Mouse (Mus musculus): ENCODE data around the gene Ccndbp1. TPM values are rescaled to one million over a fixed set of nuclear protein-coding genes. Genes with fewer than 3 reads are reported as not detected.
"Not testable (repeated sequence)": the region's sequence is repeated elsewhere in the genome, so short reads cannot be mapped to it uniquely, and the experiment has no call there.

The Ccndbp1 gene
- polyA plus RNA-seq (2016; fragmentation: Nextera tagmentation; extraction: Ambion mirVana): 44.9 and 47.7 TPM in 2 replicates

GRCm38 (mm10) chr2:121007925-121008663, at the start of gene Ccndbp1:
Gene Ccndbp1, plus strand, starts transcription at chr2:121008403.
- peak; percentile 95 for ATAC-seq (ENCODE audit: low FRiP score)
- peak within 1 kb of the TSS; percentile 74 for H3K9ac ChIP-seq
- H3K4me2 ChIP-seq: peak within 1 kb of the TSS; percentile 82
- no peaks in the 10 kb centered on the region for H3K9me3 ChIP-seq
- peaks cover 11% of the 10 kb centered on the region for H3K4me1 ChIP-seq
- peaks cover 18% of the 10 kb centered on the region for H3K36me3 ChIP-seq (replicated peaks)
- H3K27me3 ChIP-seq: no peaks in the 10 kb centered on the region
- peak within 1 kb of the TSS; percentile 25; the same call in 1 of the 2 replicates for H3K27ac ChIP-seq
- H3K4me3 ChIP-seq (replicated peaks): peak within 1 kb of the TSS; percentile 83
- WGBS: 2% methylated on average over 34 of the region's 34 CpGs

GRCm38 (mm10) chr2:120959363-120959762, 48.8 kb upstream of the Ccndbp1 start:
- Histone ChIP-seq H3K4me2 (no peak overlapping the region), H3K27ac (no peak overlapping the region), H3K4me1 (no peaks in the 10 kb centered on the region), H3K27me3 (no peaks in the 10 kb centered on the region), H3K4me3 (replicated peaks) (no peak overlapping the region), H3K36me3 (replicated peaks) (peaks cover 19% of the 10 kb centered on the region), H3K9ac (no peak overlapping the region), H3K9me3 (no peaks in the 10 kb centered on the region)
- WGBS: 95% methylated on average over 2 of the region's 2 CpGs
- ATAC-seq (ENCODE audit: low FRiP score): no peak

- Histone ChIP-seq H3K4me3 (replicated peaks) (no peak overlapping the region), H3K4me1 (no peaks in the 10 kb centered on the region), H3K9me3 (no peaks in the 10 kb centered on the region), H3K27ac (no peak overlapping the region), H3K9ac (no peak overlapping the region), H3K4me2 (no peak overlapping the region), H3K36me3 (replicated peaks) (peaks cover 14% of the 10 kb centered on the region), H3K27me3 (no peaks in the 10 kb centered on the region)
- 95% methylated on average over 5 of the region's 5 CpGs for WGBS
- ATAC-seq (ENCODE audit: low FRiP score): no peak
Measured at GRCm38 (mm10) chr2:120959827-120960226, 48.4 kb upstream of the Ccndbp1 start.

GRCm38 (mm10) chr2:120960261-120960660, 47.9 kb upstream of the Ccndbp1 start:
- ATAC-seq (ENCODE audit: low FRiP score): no peak
- Histone ChIP-seq H3K4me2 (no peak overlapping the region), H3K27ac (no peak overlapping the region), H3K4me1 (no peaks in the 10 kb centered on the region), H3K4me3 (replicated peaks) (no peak overlapping the region), H3K27me3 (no peaks in the 10 kb centered on the region), H3K36me3 (replicated peaks) (peaks cover 14% of the 10 kb centered on the region), H3K9me3 (no peaks in the 10 kb centered on the region), H3K9ac (no peak overlapping the region)
- 92% methylated on average over 1 of the region's 1 CpGs for WGBS

- Histone ChIP-seq H3K4me2 (no peak overlapping the region), H3K9ac (no peak overlapping the region), H3K9me3 (no peaks in the 10 kb centered on the region), H3K36me3 (replicated peaks) (peaks cover 14% of the 10 kb centered on the region), H3K4me3 (replicated peaks) (no peak overlapping the region), H3K27me3 (no peaks in the 10 kb centered on the region), H3K27ac (no peak overlapping the region), H3K4me1 (no peaks in the 10 kb centered on the region)
- 91% methylated on average over 7 of the region's 7 CpGs for WGBS
- no peak for ATAC-seq (ENCODE audit: low FRiP score)
Measured at GRCm38 (mm10) chr2:120963110-120963509, 45.1 kb upstream of the Ccndbp1 start.

DNA sequence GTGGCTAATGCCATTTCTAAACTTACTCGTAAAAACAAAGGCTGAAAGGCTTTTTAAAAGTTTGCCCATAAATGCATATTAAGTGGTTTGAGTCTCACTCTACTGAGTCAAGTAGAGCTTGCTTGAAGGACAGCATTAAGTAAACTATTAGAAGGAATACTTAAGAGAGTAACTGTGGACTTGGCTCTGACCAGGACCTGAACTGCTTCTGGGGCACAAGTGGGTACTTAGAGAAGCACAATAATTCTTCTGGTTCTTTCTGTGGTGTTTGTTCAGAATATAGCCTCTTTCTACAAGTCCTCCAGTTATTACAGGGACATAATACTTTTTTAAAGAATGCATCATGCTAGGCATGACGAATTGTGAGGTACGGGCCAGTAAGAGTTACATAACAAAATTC, 42.7 kb upstream of the Ccndbp1 start:
- peaks cover 6% of the 10 kb centered on the region; the same call in 1 of the 2 replicates for H3K36me3 ChIP-seq (replicated peaks)
- no peak overlapping the region for H3K27ac ChIP-seq
- no peaks in the 10 kb centered on the region for H3K27me3 ChIP-seq
- no peaks in the 10 kb centered on the region for H3K9me3 ChIP-seq
- H3K4me3 ChIP-seq (replicated peaks): no peak overlapping the region
- H3K9ac ChIP-seq: no peak overlapping the region
- ATAC-seq (ENCODE audit: low FRiP score): no peak
- H3K4me1 ChIP-seq: peaks cover 7% of the 10 kb centered on the region
- H3K4me2 ChIP-seq: no peak overlapping the region
- WGBS: 88% methylated on average over 3 of the region's 3 CpGs

- Histone ChIP-seq H3K4me2 (peak overlapping the region; percentile 73), H3K9me3 (no peaks in the 10 kb centered on the region), H3K4me3 (replicated peaks) (peak overlapping the region; percentile 82), H3K9ac (peak overlapping the region; percentile 82), H3K27me3 (no peaks in the 10 kb centered on the region), H3K36me3 (replicated peaks) (no peaks in the 10 kb centered on the region), H3K27ac (peak overlapping the region; percentile 82), H3K4me1 (peaks cover 11% of the 10 kb centered on the region)
- under 1% methylated on average over 23 of the region's 23 CpGs for WGBS
- peak; percentile 47 for ATAC-seq (ENCODE audit: low FRiP score)
Measured at GRCm38 (mm10) chr2:120970045-120970539, 38.1 kb upstream of the Ccndbp1 start.

GRCm38 (mm10) chr2:120970559-120971080, 37.6 kb upstream of the Ccndbp1 start, which contains the start of gene Ubr1:
Gene Ubr1, minus strand, starts transcription at chr2:120970715.
- 0% methylated on average over 39 of the region's 39 CpGs for WGBS
- Histone ChIP-seq H3K4me2 (peak within 1 kb of the TSS; percentile 73), H3K4me3 (replicated peaks) (peak within 1 kb of the TSS; percentile 82), H3K9ac (peak within 1 kb of the TSS; percentile 82), H3K36me3 (replicated peaks) (no peaks in the 10 kb centered on the region), H3K4me1 (peaks cover 11% of the 10 kb centered on the region), H3K27ac (peak within 1 kb of the TSS; percentile 82), H3K9me3 (no peaks in the 10 kb centered on the region), H3K27me3 (no peaks in the 10 kb centered on the region)
- ATAC-seq (ENCODE audit: low FRiP score): peak; percentile 88

DNA sequence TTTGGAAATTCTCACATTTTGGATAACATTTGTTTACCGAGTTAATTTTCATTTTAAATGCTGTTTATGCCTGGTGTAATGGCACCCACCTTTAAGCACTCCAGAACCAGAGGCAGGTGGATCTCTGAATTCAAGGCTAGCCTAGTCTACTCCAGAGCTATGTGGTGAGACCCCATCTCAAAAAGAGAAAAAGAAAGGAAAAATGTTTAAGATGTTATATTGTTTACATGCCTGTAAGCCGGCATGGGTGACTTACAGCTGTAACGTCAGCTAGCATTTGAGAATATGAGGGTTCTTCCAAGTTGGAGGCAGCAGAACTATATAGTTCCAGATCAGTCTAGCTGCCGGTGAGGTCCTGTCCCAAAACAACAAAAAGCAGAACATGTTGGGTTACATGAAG, 36.4 kb upstream of the Ccndbp1 start:
- Histone ChIP-seq H3K27me3 (no peaks in the 10 kb centered on the region), H3K27ac (no peak overlapping the region), H3K4me3 (replicated peaks) (no peak overlapping the region), H3K4me2 (no peak overlapping the region), H3K4me1 (peaks cover 11% of the 10 kb centered on the region), H3K9me3 (no peaks in the 10 kb centered on the region), H3K36me3 (replicated peaks) (no peaks in the 10 kb centered on the region), H3K9ac (no peak overlapping the region)
- WGBS: 88% methylated on average over 4 of the region's 4 CpGs
- ATAC-seq (ENCODE audit: low FRiP score): no peak

GRCm38 (mm10) chr2:120972257-120972656, 35.9 kb upstream of the Ccndbp1 start:
- not testable (repeated sequence) for H3K4me3 ChIP-seq (replicated peaks); H3K27me3 ChIP-seq; H3K36me3 ChIP-seq (replicated peaks); ATAC-seq (ENCODE audit: low FRiP score); H3K9ac ChIP-seq; H3K27ac ChIP-seq; H3K9me3 ChIP-seq; H3K4me2 ChIP-seq
- 97% methylated on average over 8 of the region's 8 CpGs for WGBS
- H3K4me1 ChIP-seq: peaks cover 11% of the 10 kb centered on the region

DNA sequence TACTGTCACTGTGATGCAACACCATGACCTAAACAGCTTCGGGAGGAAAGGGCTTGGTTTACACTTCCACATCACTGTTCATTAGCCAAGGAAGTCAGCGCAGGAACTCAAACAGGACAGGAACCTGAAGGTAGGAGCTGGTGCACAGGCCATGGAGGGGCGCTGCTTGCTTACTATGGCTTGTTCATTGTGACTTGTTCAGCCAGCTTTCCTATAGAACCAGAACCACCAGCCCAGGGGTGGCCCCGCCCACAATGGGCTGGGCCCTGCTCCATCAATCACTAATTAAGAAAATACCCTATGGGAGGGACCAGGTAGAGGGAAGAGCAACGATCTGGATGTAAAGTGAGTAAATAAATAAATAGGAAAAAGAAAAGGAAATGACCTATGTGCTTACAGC, 35.2 kb upstream of the Ccndbp1 start:
- WGBS: 16% methylated on average over 5 of the region's 5 CpGs
- no peaks in the 10 kb centered on the region for H3K27me3 ChIP-seq
- peaks cover 16% of the 10 kb centered on the region for H3K4me1 ChIP-seq
- no peak overlapping the region for H3K27ac ChIP-seq
- H3K4me3 ChIP-seq (replicated peaks): no peak overlapping the region
- no peak overlapping the region for H3K9ac ChIP-seq
- no peaks in the 10 kb centered on the region for H3K9me3 ChIP-seq
- ATAC-seq (ENCODE audit: low FRiP score): no peak
- H3K4me2 ChIP-seq: no peak overlapping the region; the same call in 1 of the 2 replicates
- H3K36me3 ChIP-seq (replicated peaks): no peaks in the 10 kb centered on the region

GRCm38 (mm10) chr2:120976308-120976707, 31.9 kb upstream of the Ccndbp1 start:
- no peaks in the 10 kb centered on the region for H3K27me3 ChIP-seq
- H3K4me1 ChIP-seq: peaks cover 5% of the 10 kb centered on the region
- no peak overlapping the region for H3K4me2 ChIP-seq
- H3K4me3 ChIP-seq (replicated peaks): no peak overlapping the region
- no peak overlapping the region for H3K9ac ChIP-seq
- ATAC-seq (ENCODE audit: low FRiP score): no peak
- WGBS: 47% methylated on average over 4 of the region's 4 CpGs
- no peaks in the 10 kb centered on the region for H3K9me3 ChIP-seq
- no peak overlapping the region for H3K27ac ChIP-seq
- H3K36me3 ChIP-seq (replicated peaks): no peaks in the 10 kb centered on the region; the same call in 1 of the 2 replicates

Data from forebrain, embryonic 12.5 days (tissue).